Mouse (Mus musculus) spleen, adult 2 months (tissue): ENCODE results near the gene Bmpr1a.

Experiments used
- CTCF ChIP-seq: fragments of 200-500 bp; IDR thresholded peaks from 2 replicates; pipeline ENCODE4 v1.5.1; 2011; ENCODE audit warnings: mild to moderate bottlenecking, inconsistent platforms; ENCODE audit not compliant: insufficient read depth, insufficient read length, insufficient replicate concordance; ENCODE audit errors: extremely low read depth
- POLR2A ChIP-seq: fragments of 200-500 bp; IDR thresholded peaks from 2 replicates; pipeline ENCODE4 v1.6.1; 2011; ENCODE audit warnings: low read depth, low read length, inconsistent platforms

DNA sequence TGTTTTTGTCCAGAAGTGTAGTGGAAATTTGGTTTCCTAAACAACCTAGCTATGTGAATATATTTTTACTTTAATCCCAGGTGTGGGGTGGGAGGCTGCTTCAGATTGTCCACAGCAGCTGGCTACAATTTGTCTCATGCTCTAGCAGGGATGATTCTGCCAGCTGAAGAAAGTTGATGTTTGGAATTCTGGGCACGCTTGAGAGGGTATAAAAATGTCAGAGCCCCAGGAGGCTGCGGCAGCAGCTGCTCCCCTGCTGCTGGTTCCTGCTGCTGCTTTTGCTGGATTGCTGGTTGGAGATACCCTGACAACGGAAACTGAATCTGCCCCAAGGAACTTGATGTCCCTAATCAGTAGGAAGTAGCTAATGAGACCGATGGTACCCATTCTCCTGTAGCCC is 60.6 kb downstream of the Bmpr1a start:
- TF ChIP-seq POLR2A (no peak), CTCF (no peak)
